Mouse (Mus musculus): ENCODE data around the gene Trem1.

- TF ChIP-seq CTCF (conservative IDR thresholded peaks at IDR 0.05; ENCODE audit: low read length) (no peak), POU5F1 (IDR thresholded peaks at IDR 0.05; ENCODE audit: borderline replicate concordance, low read length) (no peak), NANOG (IDR thresholded peaks at IDR 0.05; ENCODE audit: borderline replicate concordance, low read length) (no peak)
These were observed 16.9 kb downstream of the Trem1 start for GRCm38 (mm10) chr17:48249501-48249900.
